In the genomic region with DNA sequence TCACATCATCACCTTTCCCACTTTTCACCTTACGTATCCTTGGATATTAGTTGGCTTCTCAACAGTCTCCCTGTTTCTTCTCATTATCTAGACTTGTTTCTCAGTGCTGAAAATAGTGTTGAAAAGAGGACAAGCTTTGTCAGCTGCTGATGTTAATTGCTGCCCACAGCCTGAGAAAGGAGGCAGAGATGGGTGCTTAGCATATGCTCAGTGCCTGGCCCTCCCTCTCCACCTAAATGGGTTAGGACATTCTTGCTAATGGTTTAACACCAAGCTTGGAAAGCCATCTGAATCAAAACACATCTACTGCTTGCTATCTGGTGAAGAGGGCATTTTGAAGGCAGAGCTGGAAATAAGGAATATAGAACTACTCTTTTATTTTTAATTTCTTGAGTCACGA, we compare ENCODE assay signal across 20 mouse cellular contexts.
DNase-seq lines count a peak whose midpoint lies in the region; TF ChIP-seq lines count a peak whose summit lies in the region.
"Had no signal": no experiment of that assay in that cellular context is flagged by ENCODE, and none has a peak within 500 bp of the region (broad histone marks: within the 10 kb centered on the region; RNA-seq: fewer than 3 reads in every experiment).

No protein-coding gene starts in this region.

- 66% methylated on average over 2 of the region's 2 CpGs for WGBS in heart, adult 2 months

- no peaks in the 10 kb centered on the region for H3K4me1 ChIP-seq in heart, adult 2 months (ENCODE audit: control insufficient read depth, insufficient read depth, low read length)
- H3K4me1 ChIP-seq: embryonic facial prominence, embryonic 12.5 days; forebrain, embryonic 15.5 days; heart, embryonic 10.5 days; hindbrain, embryonic 12.5 days had no signal

- H3K36me3 ChIP-seq in heart, adult 2 months (ENCODE audit: control insufficient read depth, insufficient read depth, low read length) = no peaks in the 10 kb centered on the region
- H3K36me3 ChIP-seq: embryonic facial prominence, embryonic 12.5 days; forebrain, embryonic 15.5 days; heart, embryonic 10.5 days; hindbrain, embryonic 12.5 days had no signal

- no peak for TF ChIP-seq EP300 in heart, adult 2 months (IDR thresholded peaks at IDR 0.05; ENCODE audit: insufficient read depth, low read depth, low read length)

- H3K27me3 ChIP-seq in heart, adult 2 months (ENCODE audit: control insufficient read depth, insufficient read depth, low read length) = no peaks in the 10 kb centered on the region
- H3K27me3 ChIP-seq: embryonic facial prominence, embryonic 12.5 days; forebrain, embryonic 15.5 days; hindbrain, embryonic 12.5 days had no signal

- no peak overlapping the region for H3K4me3 ChIP-seq in heart, adult 2 months
- H3K4me3 ChIP-seq: embryonic facial prominence, embryonic 12.5 days; forebrain, embryonic 15.5 days; heart, embryonic 10.5 days; hindbrain, embryonic 12.5 days had no signal

- H3K9ac ChIP-seq in heart, adult 2 months (ENCODE audit: low read depth, low read length) = no peak overlapping the region
- H3K9ac ChIP-seq: embryonic facial prominence, embryonic 12.5 days; forebrain, embryonic 15.5 days; hindbrain, embryonic 12.5 days had no signal

- no peak for TF ChIP-seq POLR2A in brain, embryonic 14.5 days (IDR thresholded peaks at IDR 0.05; ENCODE audit: borderline replicate concordance, extremely low read depth, insufficient read depth, insufficient read length, poor library complexity, severe bottlenecking)
- TF ChIP-seq POLR2A in heart, adult 2 months (IDR thresholded peaks at IDR 0.05; ENCODE audit: insufficient read depth, low read depth, low read length) = no peak

- no peak for TF ChIP-seq CTCF in brain, embryonic 14.5 days (IDR thresholded peaks at IDR 0.05; ENCODE audit: borderline replicate concordance, extremely low read depth, insufficient read depth, insufficient read length)
- no peak for TF ChIP-seq CTCF in heart, adult 2 months (IDR thresholded peaks at IDR 0.05)

- H3K79me2 ChIP-seq in heart, adult 2 months (replicated peaks; ENCODE audit: control insufficient read depth, insufficient read depth, low read length) = no peaks in the 10 kb centered on the region

- intact Hi-C loops in left cerebral cortex, postnatal 4 days (cut with DNase I) = no loop called here
- intact Hi-C loops in left cerebral cortex, postnatal 14 days (cut with DNase I) = no loop called here
- intact Hi-C loops in heart, adult 2 months (cut with DNase I) = no loop called here

- peak; percentile 24 to 32 for DNase-seq in left cerebral cortex, adult 9 months (ENCODE audit: low spot score in 2 of 2)
- no peak for DNase-seq in left cerebral cortex, postnatal 4 days
- peak; percentile 31 for DNase-seq in brain, embryonic 14.5 days (ENCODE audit: low read depth)
- DNase-seq in left cerebral cortex, postnatal 14 days (ENCODE audit: low spot score in 2 of 2) = peak; percentile 6 to 7
- peak; percentile 48 for DNase-seq in telencephalon, adult 2 months (ENCODE audit: low read depth, low spot score)
- no peak for DNase-seq in heart, adult 2 months
- DNase-seq in liver = no peak
- DNase-seq: adrenal gland, adult 2 months; adrenal gland, postnatal 25 days; cerebellum, adult 11 months; cerebellum, adult 9-10 months; cerebellum, postnatal 25 days; gastrocnemius, postnatal 25 days; heart, adult 11 months; heart, postnatal 10 days; heart, postnatal 4 days had no signal

- no peak overlapping the region for H3K27ac ChIP-seq in heart, adult 2 months
- H3K27ac ChIP-seq: embryonic facial prominence, embryonic 12.5 days; forebrain, embryonic 15.5 days; heart, embryonic 10.5 days; hindbrain, embryonic 12.5 days had no signal

Comparison
In these comparisons a context has a peak if more than half of its experiments do, and no peak if none do; other contexts are left out.
1. DNase-seq: peak in left cerebral cortex, adult 9 months (2 of 2), brain, embryonic 14.5 days (single experiment), left cerebral cortex, postnatal 14 days (2 of 2) and telencephalon, adult 2 months (single experiment); none in left cerebral cortex, postnatal 4 days (single experiment), heart, adult 2 months (0 of 2) and liver (single experiment).